Mouse (Mus musculus) cortical plate, adult 2 months (tissue): Measurements from ENCODE around the gene Fyttd1.

ENCODE experiments used
- CTCF ChIP-seq: fragments of 200-500 bp; IDR thresholded peaks from 2 replicates; pipeline ENCODE4 v1.5.1; 2011; ENCODE audit warnings: mild to moderate bottlenecking, control low read depth, low read length; ENCODE audit not compliant: insufficient read depth; ENCODE audit errors: extremely low read depth
- POLR2A ChIP-seq: fragments of 200-500 bp; IDR thresholded peaks from 2 replicates; pipeline ENCODE4 v1.6.1; 2011; ENCODE audit warnings: mild to moderate bottlenecking, low read length, control low read depth; ENCODE audit not compliant: insufficient read depth; ENCODE audit errors: extremely low read depth

GRCm38 (mm10) chr16:32873366-32873765 lies 3.9 kb upstream of the Fyttd1 start:
- TF ChIP-seq POLR2A (no peak), CTCF (no peak)
